Mouse (Mus musculus): ENCODE data around the gene Krtap6-5.
"Not testable (repeated sequence)": the region's sequence is repeated elsewhere in the genome, so short reads cannot be mapped to it uniquely, and the experiment has no call there.

Krtap6-5 gene

GRCm38 (mm10) chr16:89047783-89048182 lies at the start of gene Krtap6-5:
TSS of gene Krtap6-5 (minus strand) at chr16:89047883.
- DNase-seq = no peak

- DNase-seq = not testable (repeated sequence)
Measured at GRCm38 (mm10) chr16:89071041-89071440, 23.4 kb upstream of the Krtap6-5 start.

- not testable (repeated sequence) for DNase-seq
Measured at GRCm38 (mm10) chr16:89063902-89064301, 16.2 kb upstream of the Krtap6-5 start, which contains the start of gene 1110025L11Rik. TSS of gene 1110025L11Rik (minus strand) at chr16:89064002.

- not testable (repeated sequence) for DNase-seq
Measured at GRCm38 (mm10) chr16:89041372-89041771, 6.3 kb downstream of the Krtap6-5 start, which contains the start of gene Gm10228. TSS of gene Gm10228 (minus strand) at chr16:89041472.

GRCm38 (mm10) chr16:89031399-89031798 lies 16.3 kb downstream of the Krtap6-5 start, which contains the start of gene Krtap6-1:
TSS of gene Krtap6-1 (plus strand) at chr16:89031699.
- not testable (repeated sequence) for DNase-seq

GRCm38 (mm10) chr16:89014984-89015383 lies 32.7 kb downstream of the Krtap6-5 start, which contains the start of gene Gm10229:
TSS of gene Gm10229 (plus strand) at chr16:89015284.
- DNase-seq = not testable (repeated sequence)

- no peak for DNase-seq
Measured at GRCm38 (mm10) chr16:89013973-89014372, 33.7 kb downstream of the Krtap6-5 start.

GRCm38 (mm10) chr16:89010659-89011058 lies 37.0 kb downstream of the Krtap6-5 start, which contains the start of gene Krtap22-2:
TSS of gene Krtap22-2 (minus strand) at chr16:89010759.
- DNase-seq = no peak

All from spleen, adult 18-20 months (tissue).